Mouse (Mus musculus) heart, embryonic 12.5 days (tissue): Measurements from ENCODE around the gene Wars. TPM values are rescaled to one million over a fixed set of nuclear protein-coding genes. Genes with fewer than 3 reads are reported as not detected.
A peak's percentile ranks its signal among the peaks of the same experiment; 100 is the strongest.

Experiments
- ATAC-seq: fragments of 200-750 bp; cut with Nextera tagmentation; 2 replicates; pipeline ENCODE4 v1.8.0; 2017; ENCODE audit warnings: moderate TSS enrichment, moderate library complexity; ENCODE audit not compliant: insufficient number of reproducible peaks, low FRiP score
- H3K27ac ChIP-seq: fragments of 300-500 bp; sonication (generic); 2 replicates; pipeline ENCODE4 v1.5.1; 2016; ENCODE audit warnings: mild to moderate bottlenecking, moderate library complexity; ENCODE audit not compliant: poor library complexity, severe bottlenecking
- H3K27me3 ChIP-seq: fragments of 300-500 bp; sonication (generic); replicated peaks from 2 replicates; pipeline ENCODE4 v1.6.1; 2016; ENCODE audit warnings: mild to moderate bottlenecking, moderate library complexity
- H3K36me3 ChIP-seq: fragments of 300-500 bp; sonication (generic); 2 replicates; pipeline ENCODE4 v1.6.1; 2016; ENCODE audit warnings: mild to moderate bottlenecking, moderate library complexity
- H3K4me1 ChIP-seq: fragments of 300-500 bp; sonication (generic); replicated peaks from 2 replicates; pipeline ENCODE4 v1.6.1; 2016; ENCODE audit warnings: mild to moderate bottlenecking
- H3K4me2 ChIP-seq: fragments of 300-500 bp; sonication (generic); 2 replicates; pipeline ENCODE4 v1.6.1; 2016; ENCODE audit warnings: mild to moderate bottlenecking, moderate library complexity
- H3K4me3 ChIP-seq: fragments of 300-500 bp; sonication (generic); 2 replicates; pipeline ENCODE4 v1.5.1; 2016; ENCODE audit warnings: mild to moderate bottlenecking
- H3K9ac ChIP-seq: fragments of 300-500 bp; sonication (generic); 2 replicates; pipeline ENCODE4 v1.6.1; 2016; ENCODE audit warnings: mild to moderate bottlenecking, moderate library complexity
- H3K9me3 ChIP-seq: fragments of 300-500 bp; sonication (generic); replicated peaks from 2 replicates; pipeline ENCODE4 v1.6.1; 2016; ENCODE audit warnings: mild to moderate bottlenecking, moderate library complexity
- WGBS: fragments of 180-500 bp; shearing (Covaris S2); methylation state at CpG from one replicate; pipeline ENCODE4 v1.1.7; 2016; 5-methylcytosine and 5-hydroxymethylcytosine counted together
- polyA plus RNA-seq: library from polyadenylated mRNA; unstranded; fragments of >200 nt; fragmentation: Nextera tagmentation; extraction: Ambion mirVana; gene quantifications from 2 replicates; pipeline ENCODE4 v1.2.1, GENCODE M21; 2016

Gene Wars
- 70.0 and 71.5 TPM in 2 replicates for polyA plus RNA-seq

- peak; percentile 100 for ATAC-seq
Observed at GRCm38 (mm10) chr12:108893715-108894431, at the start of gene Wars. Gene Wars (minus strand): TSS chr12:108894174.

GRCm38 (mm10) chr12:108942203-108942923, 48.4 kb upstream of the Wars start:
- Histone ChIP-seq H3K9me3 (no peaks in the 10 kb centered on the region), H3K36me3 (no peaks in the 10 kb centered on the region), H3K9ac (no peak overlapping the region), H3K4me1 (no peaks in the 10 kb centered on the region), H3K4me3 (no peak overlapping the region), H3K27ac (no peak overlapping the region), H3K27me3 (no peaks in the 10 kb centered on the region), H3K4me2 (no peak overlapping the region)
- 82% methylated on average over 14 of the region's 14 CpGs for WGBS
- no peak for ATAC-seq

More at GRCm38 (mm10) chr12:108893715-108894431, at the start of gene Wars:
- Histone ChIP-seq H3K27me3 (no peaks in the 10 kb centered on the region), H3K4me3 (peak within 1 kb of the TSS; percentile 98), H3K4me2 (peak within 1 kb of the TSS; percentile 95), H3K36me3 (peaks cover 9% of the 10 kb centered on the region), H3K27ac (0 out of 2 replicates have a peak within 1 kb of the TSS, but pooled peaks have one; percentile 39), H3K4me1 (peaks cover 22% of the 10 kb centered on the region), H3K9me3 (no peaks in the 10 kb centered on the region), H3K9ac (peak within 1 kb of the TSS; percentile 88)
- WGBS, result under 1% methylated on average over 56 of the region's 58 CpGs

GRCm38 (mm10) chr12:108941282-108941681, 47.3 kb upstream of the Wars start:
- Histone ChIP-seq H3K27ac (no peak overlapping the region), H3K4me3 (no peak overlapping the region), H3K9me3 (no peaks in the 10 kb centered on the region), H3K4me1 (peaks cover 6% of the 10 kb centered on the region), H3K9ac (no peak overlapping the region), H3K36me3 (no peaks in the 10 kb centered on the region), H3K27me3 (no peaks in the 10 kb centered on the region), H3K4me2 (no peak overlapping the region)
- 59% methylated on average over 2 of the region's 2 CpGs for WGBS
- no peak for ATAC-seq

GRCm38 (mm10) chr12:108940255-108940654, 46.3 kb upstream of the Wars start:
- Histone ChIP-seq H3K4me3 (no peak overlapping the region), H3K36me3 (no peaks in the 10 kb centered on the region), H3K9ac (no peak overlapping the region), H3K9me3 (no peaks in the 10 kb centered on the region), H3K4me2 (no peak overlapping the region), H3K27me3 (no peaks in the 10 kb centered on the region), H3K4me1 (peaks cover 9% of the 10 kb centered on the region), H3K27ac (no peak overlapping the region)
- no peak for ATAC-seq
- WGBS, result 24% methylated on average over 1 of the region's 1 CpGs

GRCm38 (mm10) chr12:108939317-108939716, 45.3 kb upstream of the Wars start:
- WGBS, result 79% methylated on average over 9 of the region's 9 CpGs
- no peak overlapping the region for H3K27ac ChIP-seq
- ATAC-seq, result no peak

GRCm38 (mm10) chr12:108938844-108939243, 44.9 kb upstream of the Wars start:
- WGBS, result 73% methylated on average over 5 of the region's 5 CpGs
- Histone ChIP-seq H3K9ac (no peak overlapping the region), H3K9me3 (no peaks in the 10 kb centered on the region), H3K27me3 (no peaks in the 10 kb centered on the region), H3K36me3 (no peaks in the 10 kb centered on the region), H3K4me3 (no peak overlapping the region), H3K4me2 (no peak overlapping the region), H3K4me1 (peaks cover 9% of the 10 kb centered on the region), H3K27ac (no peak overlapping the region)
- ATAC-seq, result no peak

More at GRCm38 (mm10) chr12:108939317-108939716, 45.3 kb upstream of the Wars start:
- Histone ChIP-seq H3K4me1 (peaks cover 9% of the 10 kb centered on the region), H3K27me3 (no peaks in the 10 kb centered on the region), H3K9ac (no peak overlapping the region), H3K9me3 (no peaks in the 10 kb centered on the region), H3K4me3 (no peak overlapping the region), H3K4me2 (no peak overlapping the region), H3K36me3 (no peaks in the 10 kb centered on the region)

- H3K4me2 ChIP-seq, result no peak overlapping the region
- H3K27ac ChIP-seq, result no peak overlapping the region
- no peak overlapping the region for H3K9ac ChIP-seq
- H3K27me3 ChIP-seq, result no peaks in the 10 kb centered on the region
- no peaks in the 10 kb centered on the region for H3K9me3 ChIP-seq
- H3K4me1 ChIP-seq, result peaks cover 9% of the 10 kb centered on the region
- H3K36me3 ChIP-seq, result no peaks in the 10 kb centered on the region
- WGBS, result 82% methylated on average over 4 of the region's 4 CpGs
- no peak overlapping the region for H3K4me3 ChIP-seq
- ATAC-seq, result no peak
Observed at GRCm38 (mm10) chr12:108937506-108937905, 43.5 kb upstream of the Wars start.

- H3K4me3 ChIP-seq, result no peak overlapping the region
- WGBS, result 59% methylated on average over 6 of the region's 6 CpGs
- peaks cover 9% of the 10 kb centered on the region for H3K4me1 ChIP-seq
- no peak overlapping the region for H3K4me2 ChIP-seq
- no peaks in the 10 kb centered on the region for H3K36me3 ChIP-seq
- ATAC-seq, result no peak
- H3K27ac ChIP-seq, result no peak overlapping the region
- H3K27me3 ChIP-seq, result no peaks in the 10 kb centered on the region
- H3K9ac ChIP-seq, result no peak overlapping the region
- H3K9me3 ChIP-seq, result no peaks in the 10 kb centered on the region
Observed at GRCm38 (mm10) chr12:108936834-108937233, 42.9 kb upstream of the Wars start.

GRCm38 (mm10) chr12:108934231-108934630, 40.3 kb upstream of the Wars start:
- peaks cover 9% of the 10 kb centered on the region for H3K4me1 ChIP-seq
- H3K9ac ChIP-seq, result no peak overlapping the region
- 81% methylated on average over 6 of the region's 6 CpGs for WGBS
- no peaks in the 10 kb centered on the region for H3K9me3 ChIP-seq
- no peaks in the 10 kb centered on the region for H3K27me3 ChIP-seq
- H3K36me3 ChIP-seq, result no peaks in the 10 kb centered on the region
- no peak for ATAC-seq
- H3K4me3 ChIP-seq, result no peak overlapping the region
- no peak overlapping the region for H3K27ac ChIP-seq
- no peak overlapping the region for H3K4me2 ChIP-seq

- no peak overlapping the region for H3K27ac ChIP-seq
- no peak overlapping the region for H3K4me3 ChIP-seq
- no peak overlapping the region for H3K4me2 ChIP-seq
- WGBS, result 49% methylated on average over 2 of the region's 3 CpGs
- no peaks in the 10 kb centered on the region for H3K36me3 ChIP-seq
- peaks cover 9% of the 10 kb centered on the region for H3K4me1 ChIP-seq
- ATAC-seq, result no peak
- no peaks in the 10 kb centered on the region for H3K27me3 ChIP-seq
- no peak overlapping the region for H3K9ac ChIP-seq
- H3K9me3 ChIP-seq, result no peaks in the 10 kb centered on the region
Observed at GRCm38 (mm10) chr12:108932113-108932512, 38.1 kb upstream of the Wars start.

GRCm38 (mm10) chr12:108931341-108932053, 37.5 kb upstream of the Wars start:
- no peak overlapping the region for H3K4me3 ChIP-seq
- no peak overlapping the region for H3K27ac ChIP-seq
- H3K4me2 ChIP-seq, result no peak overlapping the region
- 50% methylated on average over 7 of the region's 7 CpGs for WGBS
- H3K36me3 ChIP-seq, result no peaks in the 10 kb centered on the region
- ATAC-seq, result no peak
- no peak overlapping the region for H3K9ac ChIP-seq
- no peaks in the 10 kb centered on the region for H3K27me3 ChIP-seq
- H3K4me1 ChIP-seq, result peaks cover 5% of the 10 kb centered on the region
- no peaks in the 10 kb centered on the region for H3K9me3 ChIP-seq
